Mouse (Mus musculus) cerebral cortex, adult 2 months (tissue): Measurements from ENCODE around the gene Nol6.

Source experiments
- whole genome bisulfite sequencing: fragments of 180-500 bp; shearing (Covaris S2); methylation state at CpG from one replicate; pipeline ENCODE4 v1.1.7; 2018; 5-methylcytosine and 5-hydroxymethylcytosine counted together

Nol6 gene

DNA sequence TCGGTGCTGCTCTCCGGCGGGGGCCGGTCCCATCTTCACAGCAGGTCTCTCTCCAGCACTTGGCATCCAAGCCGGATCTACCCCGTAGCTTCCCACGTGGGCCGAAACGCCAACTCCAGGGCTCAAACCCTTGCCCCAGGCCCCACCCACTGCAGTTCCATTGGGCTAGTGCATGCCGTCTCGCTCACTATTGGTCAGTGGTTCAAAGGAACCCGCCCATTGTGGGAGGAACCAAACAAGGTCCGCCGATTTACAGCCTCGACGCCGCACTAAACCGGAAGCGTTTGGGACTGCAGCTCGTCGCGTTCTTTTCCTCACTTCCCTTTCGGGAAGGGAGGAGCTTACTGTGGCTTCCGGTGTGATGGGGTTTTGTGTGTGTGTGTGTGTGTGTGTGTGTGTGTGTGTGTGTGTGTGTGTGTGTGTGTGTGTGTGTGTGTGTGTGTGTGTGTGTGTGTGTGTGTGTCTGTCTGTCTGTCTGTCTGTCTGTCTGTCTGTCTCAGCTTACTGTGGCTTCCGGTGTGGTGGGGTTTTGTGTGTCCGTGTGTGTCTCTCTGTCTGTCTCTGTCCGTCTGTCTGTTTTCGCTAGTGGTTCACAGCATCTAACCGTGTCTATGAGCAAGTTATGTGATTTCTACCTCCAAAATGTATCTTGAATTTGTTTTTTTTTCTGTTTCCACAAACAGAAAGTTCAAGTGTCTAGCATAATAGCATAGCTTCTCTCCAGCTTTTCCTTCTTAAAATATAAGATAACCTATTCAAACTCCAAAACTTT, at the start of gene Nol6:
TSS of gene Nol6 (minus strand) at position 276 of the 772 bp plus-strand sequence.
- 2% methylated on average over 29 of the region's 29 CpGs for WGBS

- 88% methylated on average over 2 of the region's 2 CpGs for WGBS
Measured at GRCm38 (mm10) chr4:41170970-41171369, 46.7 kb upstream of the Nol6 start.

DNA sequence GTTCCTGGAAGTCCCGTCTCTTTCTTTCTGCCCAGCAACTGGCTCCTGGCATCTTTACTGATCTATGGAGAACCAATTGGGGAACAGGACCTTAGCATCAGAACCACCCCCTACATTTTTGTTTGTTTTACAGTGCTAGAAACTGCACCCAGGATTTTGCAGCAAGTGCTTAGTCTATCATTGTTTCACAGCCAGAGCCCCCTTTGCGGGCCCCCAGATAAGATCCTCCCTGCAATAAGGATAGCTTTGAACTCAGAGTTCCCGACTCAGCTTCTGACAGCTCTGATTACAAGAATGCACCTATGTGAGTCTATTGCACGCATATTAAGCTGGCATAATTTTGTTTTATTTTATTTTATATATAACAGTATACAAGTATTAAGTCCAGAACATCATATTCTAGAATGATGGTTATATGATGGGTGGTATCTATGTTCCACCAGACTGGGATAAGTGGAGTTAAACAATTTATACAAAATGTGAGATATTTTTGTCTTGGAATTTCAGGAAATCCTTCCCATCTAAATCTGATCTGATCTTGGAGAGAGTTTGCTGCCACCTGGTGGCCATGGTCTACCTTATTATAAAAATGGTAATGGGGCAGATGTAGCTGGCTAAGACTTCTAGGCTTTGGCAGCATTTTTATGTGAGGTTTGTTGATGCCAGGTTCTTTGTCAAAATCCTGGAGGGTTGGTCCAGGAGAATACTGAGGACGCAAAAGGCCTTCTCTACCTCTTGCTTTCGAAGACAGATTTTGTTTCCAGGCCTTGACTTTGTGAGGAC, 41.6 kb upstream of the Nol6 start:
- WGBS, result 31% methylated on average over 6 of the region's 6 CpGs

DNA sequence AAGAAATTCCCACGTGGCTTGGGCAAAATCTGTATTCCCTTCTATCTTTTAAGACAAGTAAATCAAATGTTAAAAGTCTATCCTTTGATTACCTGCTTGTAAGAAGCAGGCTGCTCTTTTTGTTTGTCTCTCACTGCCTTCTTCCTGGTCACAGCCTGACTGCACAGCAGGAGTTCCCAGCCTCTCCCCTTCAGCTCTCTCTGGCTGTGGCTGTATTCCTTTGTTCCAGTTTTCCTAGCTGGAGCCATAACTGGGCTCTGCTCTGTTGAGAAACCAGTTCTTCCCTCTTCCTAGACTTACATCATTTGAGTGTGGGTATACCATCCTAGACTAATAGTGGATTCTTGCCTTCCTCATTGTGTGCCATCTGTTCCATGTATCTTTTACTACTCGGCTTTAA, 40.7 kb upstream of the Nol6 start:
- 15% methylated on average over 2 of the region's 2 CpGs for WGBS

DNA sequence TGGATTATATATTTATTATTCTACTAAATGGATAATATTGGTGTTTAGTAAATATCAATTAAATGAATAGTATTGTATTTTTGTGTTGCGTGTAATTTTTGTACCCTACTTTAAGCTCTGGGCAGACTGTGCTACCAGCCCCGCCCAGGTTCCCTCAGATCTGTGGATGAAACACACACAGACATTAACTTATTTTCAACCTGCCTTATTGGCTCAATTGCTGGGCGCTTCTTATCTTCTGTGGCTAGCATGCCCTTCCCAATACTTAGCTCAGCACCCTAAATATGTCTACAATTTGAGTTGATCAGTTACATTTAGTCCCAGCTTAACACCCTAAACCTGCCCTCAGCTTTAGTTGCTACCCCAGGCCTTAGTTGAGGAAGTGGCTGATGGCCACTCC, 37.0 kb upstream of the Nol6 start:
- 93% methylated on average over 3 of the region's 3 CpGs for WGBS

DNA sequence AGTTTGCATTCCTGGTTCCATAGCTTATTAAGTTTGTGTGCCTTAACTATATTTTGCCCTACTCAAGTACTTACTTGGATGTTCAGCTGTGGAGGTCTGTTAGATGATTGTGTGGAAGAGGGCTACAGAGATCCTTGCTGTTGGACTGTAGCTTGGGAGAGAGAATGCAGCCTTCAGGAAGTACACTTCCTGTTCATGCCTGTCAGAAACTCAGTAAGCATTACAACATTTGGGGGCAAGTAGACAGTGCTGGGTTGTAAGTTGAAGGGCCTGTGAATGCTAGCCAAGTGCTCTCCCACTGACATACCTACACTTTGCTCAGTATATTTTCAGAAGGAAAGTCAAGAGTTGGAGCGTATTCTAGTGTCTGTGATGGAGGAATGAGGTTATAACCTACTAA, 34.0 kb upstream of the Nol6 start:
- WGBS, result 86% methylated on average over 1 of the region's 1 CpGs

- WGBS, result 72% methylated on average over 9 of the region's 9 CpGs
Measured at GRCm38 (mm10) chr4:41156961-41157360, 32.7 kb upstream of the Nol6 start.

GRCm38 (mm10) chr4:41153146-41153545, 28.9 kb upstream of the Nol6 start:
- WGBS, result 41% methylated on average over 3 of the region's 3 CpGs

DNA sequence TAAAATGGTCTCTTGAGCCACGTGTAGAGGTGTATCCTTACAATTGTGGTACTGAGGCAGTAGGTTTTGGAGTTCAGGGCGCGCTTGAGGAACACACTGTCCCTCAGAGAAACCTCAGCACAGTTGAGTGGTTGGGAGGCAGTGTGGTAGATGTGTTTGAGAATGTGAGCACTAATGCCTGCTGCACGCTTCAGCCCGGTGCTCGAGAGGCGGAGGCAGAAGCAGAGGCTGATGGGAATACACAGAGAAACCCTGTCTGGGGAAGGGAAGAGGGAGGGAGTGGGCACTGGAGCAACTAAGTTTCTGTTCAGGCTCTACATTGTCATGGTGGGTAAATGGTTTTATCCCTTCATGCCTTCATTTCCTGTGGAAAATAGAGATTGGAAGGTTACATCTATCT, 26.9 kb upstream of the Nol6 start:
- WGBS, result 85% methylated on average over 7 of the region's 7 CpGs

DNA sequence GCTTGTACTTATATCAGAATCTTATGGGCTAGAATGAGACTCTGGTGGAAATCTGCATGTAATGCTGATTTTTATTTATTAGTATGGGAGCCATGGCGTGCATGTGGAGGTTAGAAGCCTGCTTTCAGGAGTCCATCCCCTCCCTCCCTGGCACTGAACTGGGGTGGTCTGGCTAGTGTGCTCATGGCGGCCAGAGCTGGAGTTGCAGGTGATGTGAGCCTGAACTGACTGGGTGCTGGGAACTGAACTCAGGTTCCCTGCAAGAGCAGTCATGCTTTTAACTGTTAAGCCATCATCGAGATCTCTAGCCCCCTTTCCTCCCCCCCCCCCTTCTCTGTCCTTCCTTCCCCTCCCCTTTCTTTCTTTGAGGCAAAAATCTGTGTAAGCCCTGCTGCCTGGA, 25.6 kb upstream of the Nol6 start:
- WGBS, result 80% methylated on average over 3 of the region's 3 CpGs

- 64% methylated on average over 2 of the region's 2 CpGs for WGBS
Measured at GRCm38 (mm10) chr4:41142601-41143000, 18.3 kb upstream of the Nol6 start.

DNA sequence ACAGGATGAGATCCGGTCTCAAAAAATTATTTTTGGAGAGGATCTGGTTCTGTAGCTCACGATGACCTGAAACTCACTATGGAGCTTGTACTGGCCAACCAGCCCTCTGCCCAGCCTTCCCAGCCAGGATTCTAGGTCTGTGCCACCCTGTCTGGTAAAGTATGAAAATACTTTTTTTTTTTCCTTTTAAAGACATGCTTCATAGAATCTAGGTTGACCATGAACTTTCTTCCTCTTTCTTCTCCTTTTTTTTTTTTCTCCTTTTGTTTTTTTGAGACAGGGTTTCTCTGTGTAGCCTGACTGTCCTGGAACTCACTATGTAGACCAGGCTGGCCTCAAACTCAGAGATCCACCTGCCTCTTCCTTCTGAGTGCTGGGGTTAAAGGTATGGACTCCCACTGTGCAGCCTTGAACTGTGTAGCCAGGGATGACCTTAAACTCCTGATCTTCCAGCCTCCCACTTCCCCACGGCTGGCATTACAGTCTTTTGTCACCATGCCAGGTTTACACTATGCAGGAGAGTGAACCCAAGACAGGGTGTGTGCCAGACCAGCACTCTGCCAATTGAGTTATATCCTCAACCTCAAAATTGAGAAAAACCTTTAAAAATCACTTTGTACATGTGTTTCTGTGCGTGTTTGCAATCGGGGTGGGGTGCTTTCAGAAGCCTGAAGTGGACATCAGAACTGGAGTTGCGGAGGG, 16.1 kb upstream of the Nol6 start:
- 74% methylated on average over 6 of the region's 6 CpGs for WGBS

DNA sequence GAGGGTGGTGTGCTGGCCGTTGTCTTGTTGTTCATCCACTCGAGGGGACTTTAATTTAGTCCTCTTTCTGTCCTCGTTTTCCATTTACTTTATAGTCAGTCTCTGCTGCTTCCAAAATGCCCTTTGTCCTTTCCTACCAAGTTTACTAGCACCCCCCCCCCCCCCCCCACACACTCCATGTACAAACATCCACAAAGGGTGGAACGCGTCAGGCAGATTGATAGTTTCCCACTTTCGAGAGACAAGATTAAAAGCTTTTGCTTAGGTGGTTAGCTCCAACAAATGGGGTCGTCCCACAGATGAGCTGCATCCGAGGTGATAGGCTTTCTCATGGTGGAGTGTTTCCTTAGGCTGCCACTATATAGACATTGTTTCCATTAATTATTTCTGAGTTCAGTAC, 12.6 kb upstream of the Nol6 start:
- 1% methylated on average over 8 of the region's 8 CpGs for WGBS

DNA sequence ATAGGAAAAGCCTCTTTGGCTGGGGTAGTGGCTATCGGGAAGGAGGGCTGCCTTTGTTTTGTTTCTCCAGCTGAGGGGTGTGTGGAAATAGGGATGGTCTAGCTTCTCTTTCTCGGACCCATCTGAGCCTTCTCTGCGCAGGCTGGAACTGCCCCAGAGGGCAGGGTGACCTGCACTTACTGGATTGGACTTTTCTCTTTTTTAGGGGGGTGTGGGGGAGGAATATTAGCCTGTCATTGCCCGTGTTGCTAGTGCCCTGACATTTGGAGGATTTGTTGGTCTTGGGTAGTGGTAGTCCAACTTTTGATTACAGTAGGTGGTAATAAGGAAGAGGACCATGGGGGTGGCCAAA, 12.2 kb upstream of the Nol6 start:
- under 1% methylated on average over 4 of the region's 4 CpGs for WGBS

DNA sequence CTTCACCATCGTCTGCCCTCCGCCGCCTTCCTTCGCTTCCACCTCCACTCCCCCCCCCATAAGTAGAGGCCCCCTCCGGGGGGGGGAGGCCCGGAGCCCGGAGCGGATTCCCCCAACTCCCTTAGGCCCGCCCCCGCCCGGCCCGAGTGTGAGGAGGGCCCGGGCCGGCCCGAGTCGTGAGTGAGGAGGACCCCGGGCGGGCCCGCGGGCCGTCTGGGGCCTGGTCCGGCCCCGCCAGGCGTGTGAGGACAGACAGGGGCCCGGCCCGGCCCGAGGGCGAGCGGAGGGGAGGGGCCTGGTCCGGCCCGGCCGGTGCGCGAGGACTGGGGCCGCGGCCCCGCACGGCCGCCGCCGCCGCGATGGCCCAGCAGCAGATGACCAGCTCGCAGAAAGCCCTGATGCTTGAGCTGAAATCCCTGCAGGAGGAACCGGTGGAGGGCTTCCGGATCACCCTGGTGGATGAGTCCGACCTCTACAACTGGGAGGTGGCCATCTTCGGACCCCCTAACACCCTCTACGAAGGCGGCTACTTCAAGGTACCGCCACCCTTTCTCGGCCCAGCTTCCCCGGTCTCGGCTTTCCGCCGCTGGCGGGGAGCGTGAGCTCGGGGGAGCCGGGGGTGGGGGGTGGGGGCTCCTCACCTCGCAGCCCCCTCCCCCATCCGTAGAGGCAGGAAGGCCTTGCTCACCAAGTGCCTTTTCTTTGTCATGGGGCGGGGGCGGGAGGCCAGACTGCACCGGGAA, 11.6 kb upstream of the Nol6 start, which contains the start of gene Ube2r2:
TSS of gene Ube2r2 (plus strand) at position 33 of the 743 bp plus-strand sequence.
- under 1% methylated on average over 65 of the region's 65 CpGs for WGBS

DNA sequence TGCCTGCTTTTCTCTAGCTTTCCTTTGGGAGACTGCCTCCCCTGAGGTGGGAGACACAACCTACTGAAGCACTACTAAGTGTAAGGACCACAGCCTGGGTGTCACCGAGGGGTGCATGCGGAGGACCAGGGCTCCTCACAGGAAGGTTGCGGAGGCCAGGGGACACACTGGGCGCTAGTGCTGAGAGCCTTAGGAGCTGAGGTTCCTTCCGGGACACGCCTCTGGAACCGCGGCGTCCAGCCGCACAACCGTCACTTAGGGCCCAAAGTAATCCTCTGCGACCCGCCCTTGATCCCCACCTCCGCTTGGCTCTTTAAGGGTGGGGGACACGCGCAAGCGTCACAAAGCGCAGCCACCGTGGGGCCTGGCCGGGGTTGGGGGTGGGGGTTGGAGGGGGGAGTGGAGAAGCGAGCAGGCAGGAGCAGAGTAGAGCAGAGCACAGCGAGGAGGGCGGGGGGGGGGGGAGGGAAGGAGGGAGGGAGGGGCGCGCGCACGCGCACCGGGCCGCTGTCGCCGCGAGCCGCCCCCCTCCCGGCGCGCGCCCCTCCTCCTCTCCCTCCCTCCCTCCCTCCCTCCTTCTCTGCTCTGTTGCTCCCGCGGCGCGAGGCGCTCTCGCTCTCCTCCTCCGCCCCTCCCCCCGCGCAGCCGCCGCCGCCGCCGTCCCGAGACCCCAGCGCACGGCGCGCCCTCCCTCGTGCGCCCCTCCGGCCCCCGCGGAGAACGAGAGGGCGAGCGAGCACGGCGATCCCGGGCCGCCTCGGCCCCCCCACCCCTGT, 10.9 kb upstream of the Nol6 start:
- 2% methylated on average over 49 of the region's 70 CpGs for WGBS

GRCm38 (mm10) chr4:41133529-41134291, 9.5 kb upstream of the Nol6 start:
- WGBS, result 85% methylated on average over 6 of the region's 6 CpGs

- 67% methylated on average over 6 of the region's 6 CpGs for WGBS
Measured at GRCm38 (mm10) chr4:41132471-41132870, 8.2 kb upstream of the Nol6 start.

GRCm38 (mm10) chr4:41129836-41130235, 5.6 kb upstream of the Nol6 start:
- 89% methylated on average over 3 of the region's 3 CpGs for WGBS

GRCm38 (mm10) chr4:41129406-41129805, 5.2 kb upstream of the Nol6 start:
- 7% methylated on average over 2 of the region's 2 CpGs for WGBS
